Mouse (Mus musculus) left cerebral cortex, adult 11 months (tissue): ENCODE measurements around the gene Cox6a2.
A peak's percentile ranks its signal among the peaks of the same experiment; 100 is the strongest.
"Not testable (repeated sequence)": the region's sequence is repeated elsewhere in the genome, so short reads cannot be mapped to it uniquely, and the experiment has no call there.

Source experiments
- DNase-seq: peaks from one replicate; pipeline ENCODE4 v3.0.0; 2022; ENCODE audit warnings: low spot score

Gene Cox6a2

DNA sequence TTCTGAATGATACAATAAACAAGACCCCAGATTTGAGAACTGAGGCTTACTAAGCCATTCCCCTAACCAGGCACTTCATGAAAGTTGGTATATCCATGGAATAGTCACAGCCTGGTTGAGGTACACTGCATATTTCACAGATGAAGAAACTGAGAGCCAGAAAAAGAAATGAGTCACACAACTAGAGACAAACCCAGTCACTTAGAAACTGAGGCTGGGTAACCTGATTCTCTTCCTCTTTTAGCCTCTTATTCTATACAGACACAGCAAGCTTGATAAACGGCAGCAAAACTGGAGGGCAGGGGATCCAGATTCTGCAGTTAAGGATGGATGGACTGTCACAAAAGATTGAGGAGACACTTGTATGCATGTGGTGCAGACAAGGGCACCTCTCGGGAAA lies 28.6 kb upstream of the Cox6a2 start:
- no peak for DNase-seq

DNA sequence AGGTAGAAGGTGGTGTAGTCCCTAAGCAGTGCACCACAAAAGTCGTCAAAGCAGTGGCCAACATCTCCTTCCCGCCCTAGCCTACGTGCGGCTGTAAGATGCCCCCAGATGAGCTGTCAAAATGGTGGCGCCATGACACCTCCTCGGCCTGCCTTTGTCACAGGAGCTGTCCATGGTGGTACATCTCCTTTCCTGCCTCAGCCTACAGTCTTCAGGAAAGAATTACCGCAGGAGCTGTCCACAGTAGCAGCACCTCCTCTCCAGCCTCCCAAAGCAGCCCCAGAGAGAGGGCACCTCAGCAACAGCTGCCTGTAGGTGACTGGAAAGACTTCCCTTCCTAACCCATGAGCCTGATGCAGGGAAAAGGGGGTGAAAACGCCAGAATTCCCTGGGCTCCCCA lies 25.6 kb upstream of the Cox6a2 start:
- DNase-seq, result no peak

DNA sequence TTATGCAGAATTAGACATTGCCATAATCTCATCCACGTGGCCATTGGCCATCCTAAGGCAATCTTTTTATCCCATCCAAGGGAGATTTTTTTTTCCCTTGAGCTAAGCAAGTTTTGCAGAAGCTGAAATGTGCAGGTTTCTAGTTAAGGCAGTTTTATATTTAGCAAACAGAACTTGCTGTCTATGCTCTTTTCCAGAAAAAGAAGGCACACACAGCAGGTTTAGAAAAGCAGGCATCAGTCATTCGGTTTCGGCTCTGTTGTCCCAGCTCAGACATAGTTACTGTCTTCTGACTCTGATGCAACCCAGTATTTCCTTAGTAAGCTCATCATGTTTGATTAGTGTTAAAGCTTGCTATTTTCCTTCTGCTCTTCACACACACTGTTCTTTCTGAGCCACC lies 14.7 kb upstream of the Cox6a2 start:
- DNase-seq, result no peak

DNA sequence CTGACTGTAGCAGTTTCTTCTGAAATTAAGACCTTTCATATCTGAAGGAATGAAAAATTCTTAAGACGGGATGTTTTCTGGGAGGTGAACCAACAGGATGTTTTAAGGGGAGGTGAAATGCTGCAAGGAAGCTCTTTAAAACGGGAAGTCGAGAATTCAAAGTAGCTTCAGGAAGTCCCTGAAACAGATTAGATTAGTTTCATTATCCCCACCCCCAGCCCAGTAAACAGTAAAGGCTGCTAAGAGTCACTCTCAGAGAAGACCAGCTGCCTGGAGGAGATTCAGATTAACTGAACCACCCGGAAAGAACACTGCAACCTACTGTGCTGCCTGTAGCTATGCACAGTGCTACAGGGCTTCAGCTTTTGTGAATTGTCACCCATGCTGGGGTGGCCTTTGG lies 13.8 kb upstream of the Cox6a2 start:
- no peak for DNase-seq

DNA sequence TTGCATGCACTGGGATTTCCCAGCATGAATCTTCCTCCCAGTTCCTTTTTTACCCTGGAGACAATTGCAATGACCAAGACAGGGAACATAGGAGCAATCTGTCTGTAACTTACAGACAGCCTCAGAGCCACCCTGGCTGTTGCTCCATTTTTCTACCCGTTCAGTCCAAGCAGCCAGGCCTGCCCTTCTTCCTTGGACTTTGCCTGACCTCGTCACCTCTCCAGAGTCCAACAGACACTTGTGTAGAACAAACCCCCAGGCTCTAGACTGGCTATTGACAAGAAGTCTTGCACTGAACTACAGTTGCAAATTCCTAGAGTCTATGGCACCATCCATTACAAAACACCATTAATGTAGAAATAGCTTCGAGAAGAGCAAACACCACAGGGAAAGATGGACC lies 3.6 kb upstream of the Cox6a2 start:
- DNase-seq, result no peak

DNA sequence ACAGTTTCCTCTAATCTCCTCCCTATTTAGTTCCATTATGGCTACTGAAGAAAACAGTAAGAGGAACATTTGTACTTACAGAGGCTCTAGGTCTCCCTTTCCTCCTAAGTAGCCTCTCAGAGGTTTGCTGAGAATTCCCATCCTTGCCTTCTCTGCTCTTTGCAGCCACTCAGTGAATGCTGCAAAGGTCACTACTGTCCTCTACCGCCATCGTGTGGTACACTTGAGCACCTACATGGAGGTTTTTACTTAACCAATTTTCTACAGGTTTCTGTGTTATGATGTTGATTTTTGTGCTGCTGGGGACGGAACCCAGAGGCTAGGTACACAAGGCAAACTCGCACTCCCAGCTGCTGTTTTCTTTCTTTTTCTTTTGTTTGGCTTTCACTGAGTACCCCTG lies 2.0 kb upstream of the Cox6a2 start:
- DNase-seq, result no peak

DNA sequence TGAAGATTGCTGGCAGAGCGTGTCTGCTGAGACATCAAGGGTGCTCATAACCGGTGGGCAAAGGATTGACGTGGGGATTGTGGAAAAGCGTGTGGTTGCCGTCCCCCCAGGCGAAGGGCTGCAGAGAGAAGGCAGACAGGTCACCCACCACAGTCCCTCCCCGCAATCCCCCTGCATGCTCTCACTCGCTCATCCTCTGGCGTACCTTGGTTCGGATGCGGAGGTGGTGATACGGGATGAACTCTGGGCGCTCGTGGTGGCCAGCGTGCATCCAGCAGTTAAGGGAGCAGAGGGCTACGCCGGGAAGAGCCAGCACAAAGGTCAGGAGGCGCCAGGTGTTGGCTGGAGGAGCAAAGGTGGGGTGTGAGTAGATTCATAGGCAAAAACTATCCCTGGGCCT lies 492 bp downstream of the Cox6a2 start:
- no peak for DNase-seq

DNA sequence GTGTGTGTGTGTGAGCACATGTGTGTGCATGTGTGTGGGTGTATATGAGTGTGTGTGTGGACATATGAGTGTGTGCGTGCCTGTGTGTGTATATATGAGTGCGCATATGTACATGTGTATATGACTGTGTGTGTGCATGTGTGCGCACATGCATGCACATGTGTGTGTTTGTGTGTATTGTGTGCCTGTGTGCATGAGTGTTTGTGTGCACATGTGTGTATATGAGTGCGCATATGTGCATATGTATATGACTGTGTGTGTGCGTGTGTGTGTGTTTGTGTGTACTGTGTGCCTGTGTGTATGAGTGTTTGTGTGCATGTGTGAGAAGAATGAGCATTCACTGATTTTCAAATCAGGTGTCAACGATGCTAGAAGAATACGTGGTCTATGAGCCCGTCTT lies 2.0 kb downstream of the Cox6a2 start:
- DNase-seq, result no peak

DNA sequence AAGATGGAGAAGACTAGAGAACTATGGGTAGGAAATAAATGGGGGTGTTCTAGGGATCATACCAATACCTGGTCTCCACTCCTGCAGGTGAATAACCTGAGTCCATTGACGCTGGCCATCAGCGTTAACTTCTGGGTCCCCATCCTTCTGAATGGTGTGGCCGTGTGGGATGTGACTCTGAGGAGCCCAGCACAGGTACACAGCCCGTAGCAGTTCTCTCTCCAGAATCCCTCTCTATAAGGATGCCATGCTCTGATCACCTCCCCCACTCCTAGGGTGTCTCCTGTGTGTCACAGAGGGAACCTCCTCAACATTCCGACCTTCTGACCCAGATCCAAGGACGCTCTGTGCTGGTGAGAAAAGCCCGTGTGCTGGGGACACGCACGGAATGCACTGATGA lies 3.1 kb downstream of the Cox6a2 start:
- no peak for DNase-seq

DNA sequence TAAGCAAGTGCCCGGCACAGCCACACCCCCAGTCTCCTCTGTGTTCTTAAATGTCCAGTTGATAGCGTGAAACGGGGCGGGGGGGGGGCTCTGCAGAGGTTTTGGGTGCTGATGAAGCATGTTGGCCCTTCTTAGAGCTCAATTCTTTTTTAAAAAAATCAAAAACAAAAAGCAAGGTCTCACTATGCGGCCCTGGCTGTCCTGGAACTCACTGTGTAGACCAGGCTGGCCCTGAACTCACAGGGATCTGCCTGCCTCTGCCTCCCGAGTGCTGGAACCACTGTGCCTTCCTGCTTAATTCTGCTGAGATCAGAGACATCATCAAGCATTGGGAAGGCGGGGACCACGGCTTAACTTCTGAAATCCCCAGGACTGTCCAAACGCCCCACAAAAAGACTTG lies 4.6 kb downstream of the Cox6a2 start:
- no peak for DNase-seq

DNA sequence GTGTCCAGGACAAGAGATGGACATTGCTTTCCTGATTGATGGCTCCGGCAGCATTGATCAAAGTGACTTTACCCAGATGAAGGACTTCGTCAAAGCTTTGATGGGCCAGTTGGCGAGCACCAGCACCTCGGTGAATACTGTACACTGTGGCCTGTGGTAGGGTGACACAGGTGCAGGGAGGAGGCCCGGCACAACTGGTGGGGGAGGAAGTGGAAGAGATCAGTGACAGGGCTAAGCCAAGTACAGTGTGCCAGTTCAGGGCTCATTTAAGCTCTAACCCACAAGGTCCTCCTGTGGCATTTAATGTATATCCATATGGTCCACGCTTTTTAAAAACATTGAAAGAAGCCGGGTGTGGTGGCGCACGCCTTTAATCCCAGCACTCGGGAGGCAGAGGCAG lies 24.5 kb downstream of the Cox6a2 start:
- DNase-seq, result no peak

DNA sequence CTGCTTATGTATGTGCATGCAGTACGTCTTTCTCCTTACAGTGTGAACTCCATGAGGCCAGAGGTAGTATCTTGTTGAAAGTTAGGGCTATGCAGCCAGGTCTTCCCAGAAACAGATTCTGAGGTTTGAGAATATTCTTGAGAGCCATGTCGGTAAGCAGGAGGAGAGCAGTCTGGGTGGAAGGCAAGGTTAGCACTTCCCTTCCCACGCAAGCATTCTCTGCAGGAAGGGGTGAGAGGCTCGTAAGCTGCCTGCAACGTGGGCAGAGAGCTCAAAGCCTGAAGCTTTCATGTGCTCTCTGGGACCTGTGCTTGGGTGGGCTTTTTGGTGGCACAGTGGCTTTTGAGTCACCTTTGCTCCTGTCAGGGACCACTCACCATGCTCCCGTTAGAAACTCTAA lies 25.6 kb downstream of the Cox6a2 start:
- DNase-seq, result no peak

DNA sequence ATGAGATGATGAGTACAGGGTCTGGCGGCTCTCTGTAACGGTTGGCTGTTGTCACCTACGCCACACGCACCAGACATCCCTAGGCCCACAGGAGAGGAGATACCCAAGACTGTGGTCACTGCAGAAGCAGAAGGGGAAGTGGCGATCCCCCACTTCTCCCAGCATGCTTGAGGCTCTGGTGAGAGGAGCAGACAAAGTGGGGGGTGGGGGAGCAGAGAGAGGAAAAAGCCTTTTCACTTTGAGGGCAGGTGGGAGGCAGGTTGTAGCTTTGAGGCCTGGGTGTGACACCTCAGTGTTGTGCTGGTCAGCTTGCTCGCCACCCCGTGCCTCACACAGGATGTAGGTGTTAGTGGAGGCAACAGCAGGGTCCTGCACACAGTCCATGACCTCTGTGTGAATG lies 26.1 kb downstream of the Cox6a2 start:
- DNase-seq, result no peak

DNA sequence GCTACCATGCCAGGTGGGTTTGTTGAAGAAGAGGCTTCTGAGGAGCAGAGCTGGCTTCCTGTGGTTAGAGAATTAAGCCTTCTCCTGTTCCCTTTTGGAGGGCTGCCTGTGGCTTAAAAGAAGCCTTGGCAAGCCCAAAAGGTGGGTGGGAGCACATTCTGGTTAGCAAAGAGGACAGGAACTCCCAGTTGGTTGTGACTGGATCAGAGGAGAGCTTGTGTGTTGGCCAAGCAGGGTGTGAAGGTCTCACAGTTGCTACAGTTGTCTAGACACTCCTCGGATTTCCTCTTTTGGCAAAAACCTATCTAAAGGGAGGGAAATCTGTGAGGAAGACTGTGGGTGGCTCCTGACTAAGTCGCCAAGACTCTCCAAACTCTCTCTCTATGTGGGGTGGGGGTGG lies 27.8 kb downstream of the Cox6a2 start:
- DNase-seq, result peak; percentile 33

DNA sequence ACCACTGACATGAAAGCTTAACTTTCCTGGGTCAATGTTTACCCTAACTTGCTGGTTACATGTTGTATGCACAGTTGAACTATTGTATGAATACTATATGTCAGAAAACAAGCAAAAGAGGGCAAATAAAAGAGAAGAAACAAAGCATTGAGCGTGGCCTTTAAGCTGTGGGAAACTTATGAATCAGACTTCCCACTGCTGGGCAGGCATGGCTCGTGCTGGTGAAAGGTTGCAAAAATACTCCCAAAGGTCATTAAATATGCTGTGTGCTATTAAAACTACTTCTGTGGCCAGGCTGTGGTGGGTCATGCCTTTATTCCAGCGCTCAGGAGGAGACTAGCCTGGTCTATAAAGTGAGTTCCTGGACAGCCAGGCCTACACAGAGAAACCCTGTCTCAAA lies 36.2 kb downstream of the Cox6a2 start:
- no peak for DNase-seq

DNA sequence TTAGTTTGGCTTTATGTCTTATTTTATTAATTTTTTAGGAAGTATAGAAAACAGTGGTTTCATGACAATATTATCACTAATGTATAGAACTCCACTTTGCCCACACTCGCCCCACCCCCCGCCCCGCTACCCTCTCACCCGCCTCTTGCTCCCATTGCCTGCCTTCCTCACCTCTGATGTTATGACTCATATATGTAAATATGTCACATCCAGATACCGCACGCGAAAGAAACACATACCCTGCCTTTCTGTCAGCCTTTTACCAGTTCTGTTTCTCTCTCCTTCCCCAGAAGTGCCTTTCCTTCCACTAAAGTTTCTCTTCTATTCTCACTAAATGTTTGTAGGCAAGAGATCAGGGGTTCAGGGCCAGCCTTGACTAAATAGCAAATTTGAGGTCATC lies 39.8 kb downstream of the Cox6a2 start:
- DNase-seq, result no peak

DNA sequence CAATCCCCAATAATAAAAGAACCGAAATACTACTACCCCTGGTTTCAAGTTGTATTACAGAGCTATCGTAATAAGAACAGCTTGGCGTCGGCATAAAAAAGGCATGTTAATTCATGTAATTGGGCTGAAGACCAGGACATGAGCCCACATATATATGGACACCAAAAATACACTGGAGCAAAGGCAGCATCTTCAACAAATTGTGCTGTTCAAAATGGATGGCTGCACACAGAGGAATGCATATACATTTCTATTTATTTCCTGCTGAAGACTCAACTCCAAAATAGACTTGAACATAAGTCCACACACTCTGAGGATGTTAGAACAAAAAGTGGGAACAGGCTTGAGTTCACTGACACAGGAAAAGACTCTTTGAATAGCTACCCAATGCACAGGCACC lies 42.2 kb downstream of the Cox6a2 start:
- no peak for DNase-seq

DNA sequence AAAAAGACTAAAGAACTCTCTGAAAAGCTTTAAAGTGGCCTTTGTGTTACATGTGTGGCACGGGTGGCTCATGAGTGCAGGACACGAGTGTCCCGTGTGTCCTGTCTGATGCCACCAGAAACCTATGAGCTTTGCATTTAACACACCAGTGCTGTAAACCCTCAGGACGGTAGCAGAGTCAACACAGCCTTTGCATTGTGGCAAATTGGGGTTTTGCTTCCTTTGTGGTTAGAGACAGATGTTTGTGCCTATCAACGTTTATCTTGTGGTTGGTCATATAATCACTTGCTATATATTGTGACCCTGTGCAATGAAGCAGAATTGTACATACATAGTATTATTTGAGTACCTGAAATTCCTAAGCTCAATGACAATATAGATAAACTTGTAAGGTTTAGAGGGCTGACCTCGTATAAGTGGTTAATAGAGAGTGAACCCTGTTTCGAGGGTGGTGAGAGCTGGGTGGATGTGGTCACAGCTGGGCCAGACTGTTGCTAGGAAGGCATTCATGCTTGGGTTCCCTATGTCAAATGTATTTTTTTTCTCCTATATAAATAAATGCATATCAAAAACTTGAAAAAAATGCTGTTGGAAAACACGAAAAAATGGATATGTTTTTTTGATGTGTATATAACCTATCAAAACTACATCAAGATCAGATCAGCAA lies 47.4 kb downstream of the Cox6a2 start:
- not testable (repeated sequence) for DNase-seq
